Comparison of ENCODE assay signal across 7 mouse cellular contexts in the genomic region with DNA sequence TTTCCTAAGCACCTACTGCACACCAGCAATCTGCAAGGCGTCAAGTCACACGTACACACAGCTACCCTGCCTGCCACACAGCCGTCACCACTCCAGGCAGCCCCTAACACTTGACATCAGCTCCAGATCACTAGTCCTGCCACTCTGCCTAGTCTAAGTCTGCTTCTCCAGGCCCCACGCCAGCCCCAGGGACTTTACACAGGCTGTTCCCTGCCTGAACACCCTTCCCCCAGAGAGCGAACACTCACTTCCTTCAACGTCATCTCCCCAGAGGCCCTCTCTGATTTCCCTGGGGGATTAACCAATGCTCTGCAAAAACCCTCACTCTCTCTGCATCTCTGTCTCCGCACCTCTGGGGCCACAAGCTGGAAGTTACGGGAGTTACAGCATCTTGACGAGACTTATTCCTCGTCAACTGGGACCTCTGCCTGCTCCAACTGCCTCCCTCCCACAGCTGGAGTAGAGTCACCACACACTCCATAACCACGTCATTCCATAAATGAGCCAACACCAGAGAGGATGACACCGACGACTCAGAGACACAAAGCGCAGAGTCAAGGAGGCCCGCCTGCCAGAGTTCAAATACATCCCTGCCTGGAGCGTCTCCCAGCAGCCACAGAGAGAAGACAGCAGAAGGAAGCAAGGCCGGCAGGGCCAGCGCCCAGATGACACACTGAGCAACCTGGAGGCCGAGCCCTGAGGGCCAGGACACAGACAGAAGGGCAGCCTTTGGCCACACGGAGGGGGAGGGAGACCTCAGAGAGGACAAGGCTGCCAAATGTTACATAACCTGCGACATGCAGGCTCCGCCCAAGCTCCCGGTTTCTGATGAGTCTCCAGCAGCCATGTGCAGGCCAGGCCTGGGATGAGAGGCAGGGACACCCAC. TPM values are rescaled to one million over a fixed set of nuclear protein-coding genes. Genes with fewer than 3 reads are reported as not detected.
DNase-seq lines count a peak whose midpoint lies in the region; ATAC-seq lines count a peak whose summit lies in the region.

No protein-coding gene starts in this region.

- H3K4me3 ChIP-seq in heart, embryonic 10.5 days: peak overlapping the region; percentile 27; the same call in 1 of the 2 replicates

- peak; percentile 17; the same call in 1 of the 2 replicates for ATAC-seq in megakaryocyte progenitor cell, adult 5-6 weeks (replicated peaks; ENCODE audit: poor library complexity)

- intact Hi-C loops in left cerebral cortex, postnatal 36 days (cut with DNase I): no loop called here

- peak; percentile 38 for DNase-seq in 416B (ENCODE audit: low read depth)
- peak; percentile 75 for DNase-seq in MN1 (ENCODE audit: low spot score)
- DNase-seq in cerebellum, postnatal 36 days: peak; percentile 79 to 82
- peak; percentile 88 for DNase-seq in heart, embryonic 10.5 days (ENCODE audit: low spot score)
- DNase-seq in left cerebral cortex, postnatal 36 days (ENCODE audit: low spot score in 2 of 2): peak; percentile 54 to 63
- DNase-seq in retina, embryonic 14.5 days (ENCODE audit: low spot score): no peak

- H3K36me3 ChIP-seq in heart, embryonic 10.5 days: peaks cover 60% of the 10 kb centered on the region

- peaks cover 92% of the 10 kb centered on the region for H3K4me1 ChIP-seq in heart, embryonic 10.5 days

- 64% methylated on average over 23 of the region's 23 CpGs for WGBS in heart, embryonic 10.5 days

- no peaks in the 10 kb centered on the region for H3K9me3 ChIP-seq in heart, embryonic 10.5 days

- peak overlapping the region; percentile 74 for H3K27ac ChIP-seq in heart, embryonic 10.5 days

- H3K27me3 ChIP-seq in heart, embryonic 10.5 days (ENCODE audit: insufficient read depth, poor library complexity, severe bottlenecking): no peaks in the 10 kb centered on the region

RNA-seq across cellular contexts. Expression of gene Rflna, which starts 49.8 kb away (rescaled TPM):
- polyA plus RNA-seq in heart, embryonic 10.5 days (2016; fragmentation: Nextera tagmentation; extraction: Ambion mirVana): 1.1 and 2.6 TPM in 2 replicates
- 1 to 10 TPM in 1 of 2 experiments, under 1 TPM in 1; 0.44 to 2.5 TPM for total RNA-seq in left cerebral cortex, postnatal 36 days (2021)
- total RNA-seq in megakaryocyte progenitor cell, adult 5-6 weeks (2015): not detected in 2 replicates
- not detected in 2 replicates for total RNA-seq in megakaryocyte progenitor cell, adult 5-6 weeks (2017)
